Mouse (Mus musculus): ENCODE measurements at regions not wholly inside any gene's neighbourhood (a gene's known extent, or its start where the extent isn't known, plus 50 kb on each side); places are given as distances from the start of the nearest gene placed in this dataset.

- H3K27me3 ChIP-seq, result no peaks in the 10 kb centered on the region
- H3K4me3 ChIP-seq (replicated peaks), result no peak overlapping the region
- ATAC-seq, result no peak
- H3K9me3 ChIP-seq, result no peaks in the 10 kb centered on the region
- H3K9ac ChIP-seq (replicated peaks), result no peak overlapping the region
- no peaks in the 10 kb centered on the region for H3K4me1 ChIP-seq (replicated peaks)
- H3K4me2 ChIP-seq (replicated peaks), result no peak overlapping the region
- no peak overlapping the region for H3K27ac ChIP-seq
- no peaks in the 10 kb centered on the region for H3K36me3 ChIP-seq
- 42% methylated on average over 1 of the region's 1 CpGs for WGBS
Measured at GRCm38 (mm10) chr4:23567827-23568226, 928.4 kb upstream of the Mms22l start.

GRCm38 (mm10) chr4:23573013-23573412 lies 923.2 kb upstream of the Mms22l start:
- Histone ChIP-seq H3K9ac (replicated peaks) (no peak overlapping the region), H3K4me3 (replicated peaks) (no peak overlapping the region), H3K4me1 (replicated peaks) (no peaks in the 10 kb centered on the region), H3K4me2 (replicated peaks) (no peak overlapping the region), H3K27ac (no peak overlapping the region), H3K27me3 (no peaks in the 10 kb centered on the region), H3K36me3 (no peaks in the 10 kb centered on the region), H3K9me3 (no peaks in the 10 kb centered on the region)
- ATAC-seq, result no peak

DNA sequence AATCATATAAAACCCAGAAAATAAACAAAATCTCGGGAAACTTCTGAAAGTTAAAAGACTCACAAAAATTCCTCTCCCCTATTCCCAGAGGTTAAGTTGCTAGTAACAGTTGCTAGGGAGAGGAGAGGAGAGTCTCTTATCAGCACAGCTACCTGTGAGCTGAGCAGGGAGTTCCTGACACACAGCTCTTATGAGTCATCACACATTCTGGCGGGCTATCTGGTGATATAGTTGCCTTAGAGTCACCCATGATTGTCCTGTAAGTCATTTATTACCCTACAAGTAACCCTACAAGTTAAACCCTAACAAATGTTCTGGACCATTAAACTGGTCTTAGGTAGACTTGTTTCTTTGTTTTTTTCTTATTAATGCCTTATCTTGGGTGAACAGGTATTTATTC lies 908.8 kb upstream of the Mms22l start:
- H3K9ac ChIP-seq (replicated peaks), result no peak overlapping the region
- H3K9me3 ChIP-seq, result no peaks in the 10 kb centered on the region
- ATAC-seq, result no peak
- no peak overlapping the region for H3K4me2 ChIP-seq (replicated peaks)
- no peak overlapping the region for H3K27ac ChIP-seq
- H3K36me3 ChIP-seq, result no peaks in the 10 kb centered on the region
- no peak overlapping the region for H3K4me3 ChIP-seq (replicated peaks)
- H3K27me3 ChIP-seq, result no peaks in the 10 kb centered on the region
- peaks cover 6% of the 10 kb centered on the region; the same call in 1 of the 2 replicates for H3K4me1 ChIP-seq (replicated peaks)
- WGBS, result 77% methylated on average over 2 of the region's 2 CpGs

- Histone ChIP-seq H3K36me3 (no peaks in the 10 kb centered on the region), H3K4me1 (replicated peaks) (peaks cover 6% of the 10 kb centered on the region; the same call in 1 of the 2 replicates), H3K4me2 (replicated peaks) (no peak overlapping the region), H3K9ac (replicated peaks) (no peak overlapping the region), H3K27me3 (no peaks in the 10 kb centered on the region), H3K9me3 (no peaks in the 10 kb centered on the region), H3K4me3 (replicated peaks) (no peak overlapping the region), H3K27ac (no peak overlapping the region)
- WGBS, result 27% methylated on average over 3 of the region's 3 CpGs
- no peak for ATAC-seq
Measured at GRCm38 (mm10) chr4:23590883-23591282, 905.4 kb upstream of the Mms22l start.

- no peak overlapping the region for H3K9ac ChIP-seq (replicated peaks)
- H3K27me3 ChIP-seq, result no peaks in the 10 kb centered on the region
- no peaks in the 10 kb centered on the region for H3K36me3 ChIP-seq
- WGBS, result 52% methylated on average over 2 of the region's 2 CpGs
- no peaks in the 10 kb centered on the region for H3K9me3 ChIP-seq
- H3K27ac ChIP-seq, result no peak overlapping the region
- no peak overlapping the region for H3K4me3 ChIP-seq (replicated peaks)
- no peak for ATAC-seq
- H3K4me2 ChIP-seq (replicated peaks), result no peak overlapping the region
- H3K4me1 ChIP-seq (replicated peaks), result peaks cover 6% of the 10 kb centered on the region; the same call in 1 of the 2 replicates
Measured at GRCm38 (mm10) chr4:23591593-23591992, 904.7 kb upstream of the Mms22l start.

GRCm38 (mm10) chr4:23600070-23600469 lies 896.2 kb upstream of the Mms22l start:
- WGBS, result 92% methylated on average over 2 of the region's 2 CpGs
- no peak overlapping the region for H3K9ac ChIP-seq (replicated peaks)
- no peak overlapping the region for H3K4me3 ChIP-seq (replicated peaks)
- ATAC-seq, result no peak
- no peaks in the 10 kb centered on the region for H3K36me3 ChIP-seq
- H3K27me3 ChIP-seq, result no peaks in the 10 kb centered on the region
- no peak overlapping the region for H3K27ac ChIP-seq
- no peak overlapping the region for H3K4me2 ChIP-seq (replicated peaks)
- no peaks in the 10 kb centered on the region for H3K9me3 ChIP-seq
- peaks cover 31% of the 10 kb centered on the region for H3K4me1 ChIP-seq (replicated peaks)

GRCm38 (mm10) chr4:23601426-23602293 lies 894.6 kb upstream of the Mms22l start:
- Histone ChIP-seq H3K9me3 (no peaks in the 10 kb centered on the region), H3K4me1 (replicated peaks) (peaks cover 39% of the 10 kb centered on the region), H3K4me3 (replicated peaks) (peak overlapping the region; percentile 30), H3K27me3 (no peaks in the 10 kb centered on the region), H3K27ac (peak overlapping the region; percentile 91), H3K36me3 (no peaks in the 10 kb centered on the region), H3K4me2 (replicated peaks) (peak overlapping the region; percentile 54), H3K9ac (replicated peaks) (peak overlapping the region; percentile 59)
- peak; percentile 92 for ATAC-seq
- WGBS, result 5% methylated on average over 13 of the region's 13 CpGs

GRCm38 (mm10) chr4:23602294-23602932 lies 893.8 kb upstream of the Mms22l start:
- peak overlapping the region; percentile 30 for H3K4me3 ChIP-seq (replicated peaks)
- H3K9ac ChIP-seq (replicated peaks), result peak overlapping the region; percentile 59; the same call in 1 of the 2 replicates
- 11% methylated on average over 9 of the region's 9 CpGs for WGBS
- ATAC-seq, result peak; percentile 88
- no peaks in the 10 kb centered on the region for H3K9me3 ChIP-seq
- H3K27ac ChIP-seq, result peak overlapping the region; percentile 91
- H3K4me1 ChIP-seq (replicated peaks), result peaks cover 45% of the 10 kb centered on the region
- H3K4me2 ChIP-seq (replicated peaks), result peak overlapping the region; percentile 54
- no peaks in the 10 kb centered on the region for H3K27me3 ChIP-seq
- no peaks in the 10 kb centered on the region for H3K36me3 ChIP-seq

DNA sequence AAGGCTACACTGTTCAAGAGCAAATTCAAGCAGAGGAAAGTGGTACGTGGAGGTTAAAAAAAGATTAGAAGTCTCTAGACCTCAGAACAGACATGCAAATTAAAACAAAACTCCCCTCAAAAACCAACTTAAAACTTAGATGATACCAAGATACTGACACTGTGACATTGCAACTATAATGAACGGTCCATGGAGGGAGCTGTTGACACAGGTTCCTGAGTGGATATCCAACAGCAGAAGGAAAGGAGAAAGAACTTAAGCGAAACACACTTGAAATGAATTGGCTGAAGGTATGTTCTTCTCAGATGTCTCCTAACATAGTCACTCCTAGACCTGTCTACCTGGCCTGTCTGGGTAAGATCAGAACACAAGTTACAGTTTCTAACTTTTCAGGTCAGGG lies 888.9 kb upstream of the Mms22l start:
- H3K27me3 ChIP-seq, result no peaks in the 10 kb centered on the region
- no peak overlapping the region for H3K4me2 ChIP-seq (replicated peaks)
- H3K27ac ChIP-seq, result no peak overlapping the region
- H3K36me3 ChIP-seq, result no peaks in the 10 kb centered on the region
- WGBS, result 59% methylated on average over 3 of the region's 3 CpGs
- H3K4me3 ChIP-seq (replicated peaks), result no peak overlapping the region
- no peak for ATAC-seq
- no peak overlapping the region for H3K9ac ChIP-seq (replicated peaks)
- peaks cover 22% of the 10 kb centered on the region for H3K4me1 ChIP-seq (replicated peaks)
- no peaks in the 10 kb centered on the region for H3K9me3 ChIP-seq

GRCm38 (mm10) chr4:23621208-23621607 lies 875.0 kb upstream of the Mms22l start:
- Histone ChIP-seq H3K4me3 (replicated peaks) (no peak overlapping the region), H3K4me2 (replicated peaks) (no peak overlapping the region)

DNA sequence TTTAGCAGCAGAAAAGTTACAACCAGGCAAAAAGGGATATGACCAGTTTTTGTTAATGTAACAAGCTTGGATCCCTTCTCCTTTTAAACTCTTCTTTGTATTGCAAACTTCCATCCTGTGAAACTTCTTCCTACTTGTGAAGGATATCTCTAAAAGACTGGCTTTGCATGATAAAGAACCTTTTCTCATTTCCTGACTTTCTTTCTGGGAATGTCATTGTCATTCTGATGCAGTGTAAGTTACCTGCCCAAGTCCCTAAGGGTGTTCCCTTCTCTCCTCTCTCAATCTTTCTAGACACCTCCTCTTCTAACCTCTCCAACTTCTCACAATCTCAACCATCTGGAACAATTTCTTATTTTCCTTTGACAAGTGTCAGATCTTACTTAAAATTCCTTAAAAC lies 874.0 kb upstream of the Mms22l start:
- Histone ChIP-seq H3K4me2 (replicated peaks) (no peak overlapping the region), H3K36me3 (no peaks in the 10 kb centered on the region), H3K4me1 (replicated peaks) (no peaks in the 10 kb centered on the region), H3K9me3 (no peaks in the 10 kb centered on the region), H3K9ac (replicated peaks) (no peak overlapping the region), H3K27me3 (no peaks in the 10 kb centered on the region), H3K27ac (no peak overlapping the region), H3K4me3 (replicated peaks) (no peak overlapping the region)
- no peak for ATAC-seq

More at GRCm38 (mm10) chr4:23621208-23621607, 875.0 kb upstream of the Mms22l start:
- H3K27ac ChIP-seq, result no peak overlapping the region
- H3K9ac ChIP-seq (replicated peaks), result no peak overlapping the region
- ATAC-seq, result no peak
- H3K27me3 ChIP-seq, result no peaks in the 10 kb centered on the region
- H3K4me1 ChIP-seq (replicated peaks), result no peaks in the 10 kb centered on the region
- H3K9me3 ChIP-seq, result no peaks in the 10 kb centered on the region
- H3K36me3 ChIP-seq, result no peaks in the 10 kb centered on the region

- Histone ChIP-seq H3K27me3 (no peaks in the 10 kb centered on the region), H3K9me3 (no peaks in the 10 kb centered on the region), H3K36me3 (no peaks in the 10 kb centered on the region), H3K27ac (peak overlapping the region; percentile 78), H3K4me1 (replicated peaks) (peaks cover 12% of the 10 kb centered on the region), H3K4me2 (replicated peaks) (peak overlapping the region; percentile 30), H3K9ac (replicated peaks) (0 out of 2 replicates have a peak overlapping the region, but pooled peaks have one; percentile 8), H3K4me3 (replicated peaks) (no peak overlapping the region)
- peak; percentile 92 for ATAC-seq
- 16% methylated on average over 9 of the region's 9 CpGs for WGBS
Measured at GRCm38 (mm10) chr4:23636231-23636928, 859.9 kb upstream of the Mms22l start.

All from midbrain, embryonic 13.5 days (tissue).